Mouse (Mus musculus) 3T3-L1 (cell line): Measurements from ENCODE around the gene Gm3159.
"Not testable (repeated sequence)": the region's sequence is repeated elsewhere in the genome, so short reads cannot be mapped to it uniquely, and the experiment has no call there.

Experiments used
- DNase-seq: peaks from one replicate; pipeline ENCODE4 v3.0.0-alpha.2; 2015; ENCODE audit warnings: low read depth, low spot score

Gm3159 gene

GRCm38 (mm10) chr14:4397226-4397625 is at the start of gene Gm3159:
Gm3159 (plus strand) TSS chr14:4397526.
- DNase-seq, result not testable (repeated sequence)

DNA sequence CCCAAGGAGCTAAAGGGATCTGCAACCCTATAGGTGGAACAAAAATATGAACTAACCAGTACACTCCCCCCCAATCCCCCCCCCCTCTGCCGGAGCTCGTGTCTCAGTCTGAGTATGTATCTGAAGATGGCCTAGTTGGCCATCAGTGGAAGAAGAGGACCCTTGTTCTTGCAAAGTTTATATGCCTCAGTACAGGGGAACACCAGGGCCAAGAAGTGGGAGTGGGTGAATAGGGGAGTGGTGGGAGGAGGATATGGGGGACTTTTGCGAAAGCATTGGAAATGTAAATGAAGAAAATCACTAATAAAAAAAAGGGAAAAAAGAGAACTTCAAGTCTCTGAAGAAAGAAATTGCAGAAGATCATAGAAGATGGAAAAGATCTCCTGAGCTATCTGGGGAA is 28.3 kb upstream of the Gm3159 start:
- DNase-seq, result not testable (repeated sequence)

- DNase-seq, result not testable (repeated sequence)
Observed at GRCm38 (mm10) chr14:4369691-4370090, 27.6 kb upstream of the Gm3159 start.

GRCm38 (mm10) chr14:4377871-4378270 is 19.5 kb upstream of the Gm3159 start:
- not testable (repeated sequence) for DNase-seq

GRCm38 (mm10) chr14:4385606-4386005 is 11.7 kb upstream of the Gm3159 start:
- not testable (repeated sequence) for DNase-seq

- DNase-seq, result not testable (repeated sequence)
Observed at GRCm38 (mm10) chr14:4392841-4393530, 4.3 kb upstream of the Gm3159 start.

GRCm38 (mm10) chr14:4398624-4399023 is 1.3 kb downstream of the Gm3159 start:
- not testable (repeated sequence) for DNase-seq

- DNase-seq, result not testable (repeated sequence)
Observed at GRCm38 (mm10) chr14:4400115-4400789, 2.9 kb downstream of the Gm3159 start.

GRCm38 (mm10) chr14:4401245-4401644 is 3.9 kb downstream of the Gm3159 start:
- not testable (repeated sequence) for DNase-seq

- not testable (repeated sequence) for DNase-seq
Observed at GRCm38 (mm10) chr14:4403840-4404239, 6.5 kb downstream of the Gm3159 start.

DNA sequence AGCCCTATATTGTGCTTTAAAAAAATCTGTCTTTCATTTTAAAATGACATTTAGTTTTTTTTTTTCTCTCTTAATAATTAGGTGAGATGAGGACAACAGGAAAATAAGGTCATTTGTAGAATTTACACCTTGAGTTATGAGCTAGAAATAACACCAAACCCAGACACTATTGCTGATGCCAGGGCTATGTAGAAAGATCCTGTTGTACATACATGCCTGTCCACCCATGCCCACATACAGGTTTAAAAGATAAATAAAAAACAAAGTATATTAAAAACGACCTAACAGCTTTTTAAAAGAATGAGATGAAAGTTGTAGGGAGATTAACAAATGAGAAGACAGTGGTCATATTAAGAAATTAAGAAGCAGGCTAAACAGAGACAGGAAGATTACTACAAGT is 12.6 kb downstream of the Gm3159 start:
- DNase-seq, result not testable (repeated sequence)

- not testable (repeated sequence) for DNase-seq
Observed at GRCm38 (mm10) chr14:4414965-4415835, 17.9 kb downstream of the Gm3159 start, which contains the start of gene Gm3164. Gm3164 (plus strand) TSS chr14:4415448.

GRCm38 (mm10) chr14:4430692-4431091 is 33.4 kb downstream of the Gm3159 start, which contains the start of gene Gm3173:
Gm3173 (plus strand) TSS chr14:4430992.
- DNase-seq, result not testable (repeated sequence)
